Mouse (Mus musculus): ENCODE data around the gene Fosb. TPM values are rescaled to one million over a fixed set of nuclear protein-coding genes. Genes with fewer than 3 reads are reported as not detected.

Gene Fosb
- polyA plus RNA-seq, 1 experiment: 1.9 TPM

- DNase-seq: peak; percentile 27
These were observed 40.0 kb downstream of the Fosb start for GRCm38 (mm10) chr7:19269721-19270441.

GRCm38 (mm10) chr7:19268993-19269681, 40.7 kb downstream of the Fosb start:
- H3K4me3 ChIP-seq (ENCODE audit: control insufficient read depth, insufficient read depth, low read length): peak overlapping the region; percentile 27
- peaks cover 54% of the 10 kb centered on the region for H3K4me1 ChIP-seq (replicated peaks; ENCODE audit: control insufficient read depth, insufficient read depth, low read length)
- TF ChIP-seq POLR2A (IDR thresholded peaks at IDR 0.05; ENCODE audit: control insufficient read depth, extremely low read depth, insufficient read depth, low read length, poor library complexity) (no peak), CTCF (IDR thresholded peaks at IDR 0.05; ENCODE audit: borderline replicate concordance, control insufficient read depth, extremely low read depth, insufficient read depth, low read length, poor library complexity) (no peak)
- peak overlapping the region; percentile 74; the same call in 1 of the 2 replicates for H3K27ac ChIP-seq (ENCODE audit: control insufficient read depth, insufficient read depth, low read length)
- peaks cover 4% of the 10 kb centered on the region; the same call in 1 of the 2 replicates for H3K36me3 ChIP-seq (ENCODE audit: control insufficient read depth, insufficient read depth, low read length)
- WGBS: 9% methylated on average over 10 of the region's 10 CpGs
- no peaks in the 10 kb centered on the region for H3K27me3 ChIP-seq (ENCODE audit: control insufficient read depth, insufficient read depth, low read length)
- no peak for DNase-seq

More at GRCm38 (mm10) chr7:19269721-19270441, 40.0 kb downstream of the Fosb start:
- Histone ChIP-seq H3K36me3 (ENCODE audit: control insufficient read depth, insufficient read depth, low read length) (no peaks in the 10 kb centered on the region), H3K4me3 (ENCODE audit: control insufficient read depth, insufficient read depth, low read length) (peak overlapping the region; percentile 90), H3K27ac (ENCODE audit: control insufficient read depth, insufficient read depth, low read length) (peak overlapping the region; percentile 77; the same call in 1 of the 2 replicates), H3K4me1 (replicated peaks; ENCODE audit: control insufficient read depth, insufficient read depth, low read length) (peaks cover 53% of the 10 kb centered on the region), H3K27me3 (ENCODE audit: control insufficient read depth, insufficient read depth, low read length) (no peaks in the 10 kb centered on the region)
- WGBS: 3% methylated on average over 19 of the region's 19 CpGs
- TF ChIP-seq POLR2A (IDR thresholded peaks at IDR 0.05; ENCODE audit: control insufficient read depth, extremely low read depth, insufficient read depth, low read length, poor library complexity) (no peak), CTCF (IDR thresholded peaks at IDR 0.05; ENCODE audit: borderline replicate concordance, control insufficient read depth, extremely low read depth, insufficient read depth, low read length, poor library complexity) (no peak)

- no peak for DNase-seq
- 0 out of 2 replicates have a peak overlapping the region, but pooled peaks have one; percentile 7 for H3K27ac ChIP-seq (ENCODE audit: control insufficient read depth, insufficient read depth, low read length)
- no peaks in the 10 kb centered on the region for H3K27me3 ChIP-seq (ENCODE audit: control insufficient read depth, insufficient read depth, low read length)
- TF ChIP-seq POLR2A (IDR thresholded peaks at IDR 0.05; ENCODE audit: control insufficient read depth, extremely low read depth, insufficient read depth, low read length, poor library complexity): no peak
- TF ChIP-seq CTCF (IDR thresholded peaks at IDR 0.05; ENCODE audit: borderline replicate concordance, control insufficient read depth, extremely low read depth, insufficient read depth, low read length, poor library complexity): no peak
- WGBS: 39% methylated on average over 10 of the region's 10 CpGs
- peaks cover 17% of the 10 kb centered on the region; the same call in 1 of the 2 replicates for H3K36me3 ChIP-seq (ENCODE audit: control insufficient read depth, insufficient read depth, low read length)
- peaks cover 51% of the 10 kb centered on the region for H3K4me1 ChIP-seq (replicated peaks; ENCODE audit: control insufficient read depth, insufficient read depth, low read length)
- no peak overlapping the region for H3K4me3 ChIP-seq (ENCODE audit: control insufficient read depth, insufficient read depth, low read length)
These were observed 42.8 kb downstream of the Fosb start for GRCm38 (mm10) chr7:19267051-19267450.

- DNase-seq: peak; percentile 56
- WGBS: 9% methylated on average over 10 of the region's 10 CpGs
- TF ChIP-seq CTCF (IDR thresholded peaks at IDR 0.05; ENCODE audit: borderline replicate concordance, control insufficient read depth, extremely low read depth, insufficient read depth, low read length, poor library complexity): no peak
- no peak for TF ChIP-seq POLR2A (IDR thresholded peaks at IDR 0.05; ENCODE audit: control insufficient read depth, extremely low read depth, insufficient read depth, low read length, poor library complexity)
- H3K27me3 ChIP-seq (ENCODE audit: control insufficient read depth, insufficient read depth, low read length): no peaks in the 10 kb centered on the region
- no peak overlapping the region for H3K4me3 ChIP-seq (ENCODE audit: control insufficient read depth, insufficient read depth, low read length)
- peaks cover 23% of the 10 kb centered on the region; the same call in 1 of the 2 replicates for H3K36me3 ChIP-seq (ENCODE audit: control insufficient read depth, insufficient read depth, low read length)
- H3K4me1 ChIP-seq (replicated peaks; ENCODE audit: control insufficient read depth, insufficient read depth, low read length): peaks cover 51% of the 10 kb centered on the region
- H3K27ac ChIP-seq (ENCODE audit: control insufficient read depth, insufficient read depth, low read length): peak overlapping the region; percentile 53
These were observed 43.7 kb downstream of the Fosb start for GRCm38 (mm10) chr7:19265928-19266822.

- H3K36me3 ChIP-seq (ENCODE audit: control insufficient read depth, insufficient read depth, low read length): peaks cover 27% of the 10 kb centered on the region; the same call in 1 of the 2 replicates
- H3K4me3 ChIP-seq (ENCODE audit: control insufficient read depth, insufficient read depth, low read length): no peak overlapping the region
- TF ChIP-seq CTCF (IDR thresholded peaks at IDR 0.05; ENCODE audit: borderline replicate concordance, control insufficient read depth, extremely low read depth, insufficient read depth, low read length, poor library complexity): no peak
- H3K27me3 ChIP-seq (ENCODE audit: control insufficient read depth, insufficient read depth, low read length): no peaks in the 10 kb centered on the region
- 90% methylated on average over 7 of the region's 7 CpGs for WGBS
- H3K4me1 ChIP-seq (replicated peaks; ENCODE audit: control insufficient read depth, insufficient read depth, low read length): peaks cover 53% of the 10 kb centered on the region
- no peak for DNase-seq
- H3K27ac ChIP-seq (ENCODE audit: control insufficient read depth, insufficient read depth, low read length): peak overlapping the region; percentile 31; the same call in 1 of the 2 replicates
These were observed 44.7 kb downstream of the Fosb start for GRCm38 (mm10) chr7:19265147-19265546.

- Histone ChIP-seq H3K36me3 (ENCODE audit: control insufficient read depth, insufficient read depth, low read length) (peaks cover 42% of the 10 kb centered on the region), H3K4me1 (replicated peaks; ENCODE audit: control insufficient read depth, insufficient read depth, low read length) (peaks cover 26% of the 10 kb centered on the region), H3K27me3 (ENCODE audit: control insufficient read depth, insufficient read depth, low read length) (no peaks in the 10 kb centered on the region), H3K4me3 (ENCODE audit: control insufficient read depth, insufficient read depth, low read length) (no peak overlapping the region), H3K27ac (ENCODE audit: control insufficient read depth, insufficient read depth, low read length) (no peak overlapping the region)
- no peak for DNase-seq
- no peak for TF ChIP-seq CTCF (IDR thresholded peaks at IDR 0.05; ENCODE audit: borderline replicate concordance, control insufficient read depth, extremely low read depth, insufficient read depth, low read length, poor library complexity)
- TF ChIP-seq POLR2A (IDR thresholded peaks at IDR 0.05; ENCODE audit: control insufficient read depth, extremely low read depth, insufficient read depth, low read length, poor library complexity): no peak
- 92% methylated on average over 3 of the region's 3 CpGs for WGBS
These were observed 51.5 kb downstream of the Fosb start for GRCm38 (mm10) chr7:19258336-19258735.
